Mouse (Mus musculus) 3134 (cell line): Measurements from ENCODE around the gene Zfp428.

Source experiments
- DNase-seq: peaks from one replicate; pipeline ENCODE4 v3.0.0-alpha.2; 2011; ENCODE audit warnings: low spot score; ENCODE audit not compliant: insufficient read length; ENCODE audit errors: extremely low read depth

Zfp428 gene

DNA sequence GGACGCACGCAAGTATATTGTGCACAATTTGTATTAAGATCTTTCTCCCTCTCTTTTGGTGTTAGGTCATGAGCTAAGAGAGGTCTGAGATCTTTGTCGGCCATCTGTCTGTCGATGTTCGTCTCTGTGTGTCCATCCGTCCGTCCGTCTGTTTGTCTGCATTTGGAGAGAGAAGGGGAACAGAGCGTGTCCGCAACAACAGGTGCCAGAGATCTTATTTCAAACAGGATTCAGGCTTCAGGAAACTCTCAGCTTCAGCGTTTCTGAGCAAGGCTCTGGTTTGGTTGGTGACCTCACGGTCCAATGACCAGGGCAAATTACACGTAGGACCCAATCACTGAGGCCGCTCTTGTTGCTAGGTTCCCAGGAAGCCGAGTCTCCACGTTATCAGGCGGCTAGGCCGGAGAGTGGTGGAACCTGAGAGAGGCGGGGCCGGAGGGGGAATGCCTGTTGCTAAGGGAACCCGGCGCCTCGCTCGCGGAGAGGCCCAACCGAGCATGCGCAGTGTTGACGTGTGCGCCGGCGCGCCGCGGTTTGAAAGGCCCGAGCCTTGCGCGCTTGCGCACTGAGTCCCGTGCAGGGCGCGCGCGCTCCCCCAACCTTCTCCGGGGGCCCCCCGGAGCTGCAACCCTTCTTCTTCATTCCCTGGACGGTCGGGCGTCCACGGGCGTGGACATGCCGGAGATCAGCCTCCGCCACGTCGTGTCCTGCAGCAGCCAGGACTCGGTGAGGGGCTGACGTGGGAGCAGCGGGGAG lies 40.0 kb downstream of the Zfp428 start:
- peak; percentile 97 for DNase-seq

- DNase-seq, result no peak
Measured at GRCm38 (mm10) chr7:24547534-24548036, 40.8 kb downstream of the Zfp428 start.

- DNase-seq, result no peak
Measured at GRCm38 (mm10) chr7:24551985-24552759, 45.4 kb downstream of the Zfp428 start.

- no peak for DNase-seq
Measured at GRCm38 (mm10) chr7:24555786-24556185, 49.0 kb downstream of the Zfp428 start.

GRCm38 (mm10) chr7:24561450-24561849 lies 54.6 kb downstream of the Zfp428 start:
- no peak for DNase-seq

GRCm38 (mm10) chr7:24563191-24563836 lies 56.5 kb downstream of the Zfp428 start:
- no peak for DNase-seq

- DNase-seq, result no peak
Measured at GRCm38 (mm10) chr7:24563837-24564206, 57.0 kb downstream of the Zfp428 start.

DNA sequence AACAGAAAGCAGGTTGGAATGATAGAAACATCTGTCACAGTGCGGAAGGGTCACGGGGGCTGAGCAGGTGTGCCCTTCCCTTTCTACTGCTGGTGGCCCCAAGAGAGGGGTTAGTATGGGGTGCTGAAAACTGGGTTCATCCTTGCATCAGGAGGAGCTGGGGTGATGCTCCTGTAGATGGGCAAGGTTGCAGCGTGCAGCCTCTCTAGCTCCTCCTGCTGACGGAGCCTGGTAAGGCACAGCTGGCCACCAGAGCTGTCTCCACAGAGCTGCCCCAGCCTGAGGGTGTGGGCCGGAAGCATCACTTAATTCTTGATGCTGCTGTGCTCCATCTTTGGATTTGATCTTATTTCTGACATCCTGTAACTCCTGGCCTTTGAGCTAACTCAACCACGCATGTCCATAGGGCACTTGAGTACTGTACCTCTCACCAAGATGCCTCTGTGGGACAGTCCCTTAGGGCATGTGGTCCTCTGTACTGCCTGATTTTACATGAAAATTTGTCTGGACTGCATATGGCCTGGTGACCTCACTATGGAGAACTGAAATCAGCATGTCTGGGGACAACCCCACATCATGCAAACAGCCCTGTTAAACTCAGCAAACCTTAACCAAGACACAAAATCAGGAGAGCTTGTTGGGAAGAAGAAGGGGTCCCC lies 57.9 kb downstream of the Zfp428 start:
- DNase-seq, result peak; percentile 37
